Comparison of ENCODE assay signal across 16 mouse cellular contexts in the genomic region with DNA sequence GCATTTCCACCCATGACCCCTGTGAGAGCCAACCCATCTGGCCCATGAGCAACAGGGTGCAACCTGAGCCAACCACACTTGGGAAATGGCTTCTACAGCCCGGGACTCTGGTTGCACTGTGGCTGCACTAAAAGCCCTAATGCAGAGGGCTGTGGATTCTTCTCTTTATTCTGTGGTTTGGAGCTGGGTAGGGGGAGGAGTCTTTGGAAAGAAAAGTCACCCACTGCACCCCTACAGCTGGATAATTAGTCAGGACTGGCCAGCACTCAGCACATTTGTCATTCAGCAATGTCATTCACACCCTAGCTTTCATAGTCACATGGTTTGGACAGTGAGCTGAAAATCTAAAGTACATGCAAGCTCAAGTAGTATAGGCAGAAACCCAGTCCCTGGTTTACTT.
DNase-seq lines count a peak whose midpoint lies in the region; ATAC-seq and TF ChIP-seq lines count a peak whose summit lies in the region.
"Had no signal": no experiment of that assay in that cellular context is flagged by ENCODE, and none has a peak within 500 bp of the region (broad histone marks: within the 10 kb centered on the region; RNA-seq: fewer than 3 reads in every experiment).

No protein-coding gene starts in this region.

- in situ Hi-C loops in Patski (cut with MboI; ENCODE audit: low pct_unique_long_range_greater_than_20kb): loop anchor here (25.0 kb wide), 1 partner anchor 348 kb away; no protein-coding TSS in a partner anchor

- TF ChIP-seq CTCF in C2C12 (IDR thresholded peaks at IDR 0.05; ENCODE audit: control insufficient read depth, insufficient read depth, insufficient read length): no peak
- no peak for TF ChIP-seq CTCF in Patski (IDR thresholded peaks at IDR 0.05)
- TF ChIP-seq CTCF in intestine, postnatal 0 days (IDR thresholded peaks at IDR 0.05; ENCODE audit: low read depth): no peak

- peak; percentile 33 for ATAC-seq in Patski
- ATAC-seq in heart, embryonic 16.5 days (replicated peaks; ENCODE audit: extremely low read depth, insufficient read depth, low FRiP score): peak; percentile 79
- ATAC-seq in intestine, postnatal 0 days: no peak
- ATAC-seq: forebrain, embryonic 16.5 days; midbrain, embryonic 13.5 days had no signal

- H3K27ac ChIP-seq in heart, embryonic 10.5 days: peak overlapping the region; percentile 69
- peak overlapping the region; percentile 1 for H3K27ac ChIP-seq in heart, embryonic 16.5 days (ENCODE audit: low read length)
- H3K27ac ChIP-seq in intestine, postnatal 0 days (ENCODE audit: low read depth, low read length): no peak overlapping the region
- H3K27ac ChIP-seq: embryonic facial prominence, embryonic 13.5 days; hindbrain, embryonic 15.5 days; midbrain, embryonic 13.5 days had no signal

- H3K9ac ChIP-seq in heart, embryonic 16.5 days (ENCODE audit: low read length): no peak overlapping the region
- H3K9ac ChIP-seq in intestine, postnatal 0 days (ENCODE audit: low read depth, low read length): no peak overlapping the region
- H3K9ac ChIP-seq: embryonic facial prominence, embryonic 13.5 days; hindbrain, embryonic 15.5 days; midbrain, embryonic 13.5 days had no signal

- no peaks in the 10 kb centered on the region for H3K79me3 ChIP-seq in C2C12 (ENCODE audit: low read depth)

- CTCF ChIA-PET in Patski (lab: Charles Lee): no interaction called here

- intact Hi-C loops in heart, postnatal 14 days (cut with DNase I): no loop called here

- no peaks in the 10 kb centered on the region for H3K79me2 ChIP-seq in C2C12 (ENCODE audit: control insufficient read depth, insufficient read depth)

- H3K9me3 ChIP-seq in heart, embryonic 10.5 days: no peaks in the 10 kb centered on the region
- no peaks in the 10 kb centered on the region for H3K9me3 ChIP-seq in heart, embryonic 16.5 days (replicated peaks; ENCODE audit: control insufficient read depth, low read length)
- H3K9me3 ChIP-seq in intestine, postnatal 0 days (ENCODE audit: control insufficient read depth): no peaks in the 10 kb centered on the region
- H3K9me3 ChIP-seq: embryonic facial prominence, embryonic 13.5 days; hindbrain, embryonic 15.5 days; midbrain, embryonic 13.5 days had no signal

- DNase-seq in heart, embryonic 10.5 days (ENCODE audit: low spot score): no peak
- no peak for DNase-seq in heart, postnatal 14 days
- no peak for DNase-seq in Patski (ENCODE audit: low read depth, low spot score)
- DNase-seq in cerebellum, adult 8-10 months: no peak
- DNase-seq in liver: no peak
- DNase-seq: cerebellum, postnatal 36 days; kidney, adult 8-10 months; right cerebral cortex, postnatal 4 days; thymus, postnatal 36 days had no signal

- POLR2A ChIA-PET in Patski (lab: Charles Lee): interaction anchor here (0.8 kb wide), 1 partner anchor 348 kb away, joined by 7 read pairs; no protein-coding TSS in a partner anchor

- H3K4me1 ChIP-seq in heart, embryonic 10.5 days: peaks cover 43% of the 10 kb centered on the region
- H3K4me1 ChIP-seq in heart, embryonic 16.5 days (ENCODE audit: control insufficient read depth, insufficient read depth, low read length): peaks cover 22% of the 10 kb centered on the region
- H3K4me1 ChIP-seq in intestine, postnatal 0 days (replicated peaks; ENCODE audit: control insufficient read depth, insufficient read depth, low read length): no peaks in the 10 kb centered on the region
- H3K4me1 ChIP-seq: hindbrain, embryonic 15.5 days; midbrain, embryonic 13.5 days had no signal

- H3ac ChIP-seq in C2C12 (ENCODE audit: control insufficient read depth, insufficient read length, low read depth): no peak overlapping the region

- H3K4me2 ChIP-seq in heart, embryonic 16.5 days (ENCODE audit: low read depth, low read length): no peak overlapping the region
- H3K4me2 ChIP-seq in intestine, postnatal 0 days (replicated peaks; ENCODE audit: low read depth): no peak overlapping the region
- H3K4me2 ChIP-seq: embryonic facial prominence, embryonic 13.5 days; hindbrain, embryonic 15.5 days; midbrain, embryonic 13.5 days had no signal

- WGBS in heart, embryonic 10.5 days: 46% methylated on average over 1 of the region's 1 CpGs
- WGBS in heart, embryonic 16.5 days: 27% methylated on average over 1 of the region's 1 CpGs
- WGBS in intestine, postnatal 0 days: 47% methylated on average over 1 of the region's 1 CpGs

- H3K36me3 ChIP-seq in heart, embryonic 10.5 days: no peaks in the 10 kb centered on the region
- no peaks in the 10 kb centered on the region for H3K36me3 ChIP-seq in C2C12 (ENCODE audit: control insufficient read depth, insufficient read depth)
- H3K36me3 ChIP-seq in heart, embryonic 16.5 days (ENCODE audit: control insufficient read depth, insufficient read depth): no peaks in the 10 kb centered on the region
- no peaks in the 10 kb centered on the region for H3K36me3 ChIP-seq in intestine, postnatal 0 days (ENCODE audit: control insufficient read depth, insufficient read depth)
- H3K36me3 ChIP-seq: embryonic facial prominence, embryonic 13.5 days; hindbrain, embryonic 15.5 days; midbrain, embryonic 13.5 days had no signal

- H3K4me3 ChIP-seq in heart, embryonic 10.5 days: no peak overlapping the region
- no peak overlapping the region for H3K4me3 ChIP-seq in C2C12 (ENCODE audit: insufficient read depth, poor library complexity, severe bottlenecking)
- H3K4me3 ChIP-seq in heart, embryonic 16.5 days (ENCODE audit: low read length): no peak overlapping the region
- no peak overlapping the region for H3K4me3 ChIP-seq in intestine, postnatal 0 days (ENCODE audit: low read depth, low read length)
- H3K4me3 ChIP-seq: embryonic facial prominence, embryonic 13.5 days; hindbrain, embryonic 15.5 days; midbrain, embryonic 13.5 days had no signal

- no peaks in the 10 kb centered on the region for H3K27me3 ChIP-seq in heart, embryonic 10.5 days (ENCODE audit: insufficient read depth, poor library complexity, severe bottlenecking)
- no peaks in the 10 kb centered on the region for H3K27me3 ChIP-seq in C2C12 (ENCODE audit: control insufficient read depth, insufficient read depth, insufficient read length)
- H3K27me3 ChIP-seq in Patski: no peaks in the 10 kb centered on the region
- H3K27me3 ChIP-seq in heart, embryonic 16.5 days (ENCODE audit: control insufficient read depth, insufficient read depth, low read length): no peaks in the 10 kb centered on the region
- H3K27me3 ChIP-seq in intestine, postnatal 0 days (replicated peaks; ENCODE audit: control insufficient read depth, insufficient read depth, low read length): no peaks in the 10 kb centered on the region
- H3K27me3 ChIP-seq: embryonic facial prominence, embryonic 13.5 days; hindbrain, embryonic 15.5 days; midbrain, embryonic 13.5 days had no signal

TF ChIP-seq in C2C12, 6 proteins besides CTCF, POLR2A, EP300 and RAD21:
- TF ChIP-seq USF1 (IDR thresholded peaks at IDR 0.05; ENCODE audit: low read depth) (peak; percentile 64), MAX (IDR thresholded peaks at IDR 0.05) (no peak), CEBPB (IDR thresholded peaks at IDR 0.05; ENCODE audit: low read depth) (no peak), MYOD1 (IDR thresholded peaks at IDR 0.05; ENCODE audit: control insufficient read depth, insufficient read length, low read depth) (peak; percentile 53), MYOG (IDR thresholded peaks at IDR 0.05; ENCODE audit: control insufficient read depth, extremely low read depth, insufficient read length) (no peak), FOSL1 (IDR thresholded peaks at IDR 0.05; ENCODE audit: insufficient read depth, low read length, poor library complexity, severe bottlenecking) (no peak)
